Mouse (Mus musculus) layer of hippocampus, adult 8-10 months (tissue): Measurements from ENCODE around the gene Cmtm1. TPM values are rescaled to one million over a fixed set of nuclear protein-coding genes. Genes with fewer than 3 reads are reported as not detected.
"Not testable (repeated sequence)": the region's sequence is repeated elsewhere in the genome, so short reads cannot be mapped to it uniquely, and the experiment has no call there.

Source experiments
- DNase-seq, 2 experiments: peaks; one replicate each; pipeline ENCODE4 v3.0.0; 2022; ENCODE audit warnings: low spot score in 2 of 2
- total RNA-seq, 4 experiments: library from RNA; stranded (reverse); gene quantifications; 2 replicates each; pipeline ENCODE4 v1.2.4; 2022

The Cmtm1 gene
- total RNA-seq, 4 experiments from 2014 or later = not detected

- DNase-seq = not testable (repeated sequence)
Measured at GRCm38 (mm10) chr8:104321267-104321666, 11.3 kb upstream of the Cmtm1 start, which contains the start of gene Gm11020. Gene Gm11020 (plus strand): TSS chr8:104321567.

GRCm38 (mm10) chr8:104313311-104313710 lies 3.4 kb upstream of the Cmtm1 start:
- DNase-seq = no peak

GRCm38 (mm10) chr8:104312023-104312422 lies 2.1 kb upstream of the Cmtm1 start:
- not testable (repeated sequence) for DNase-seq

- not testable (repeated sequence) for DNase-seq
Measured at GRCm38 (mm10) chr8:104308341-104308740, 1.6 kb downstream of the Cmtm1 start.

- no peak for DNase-seq
Measured at GRCm38 (mm10) chr8:104304962-104305361, 5.0 kb downstream of the Cmtm1 start.

GRCm38 (mm10) chr8:104302536-104302935 lies 7.4 kb downstream of the Cmtm1 start:
- not testable (repeated sequence) for DNase-seq

- peak; percentile 7 to 9 for DNase-seq
Measured at GRCm38 (mm10) chr8:104301577-104301976, 8.4 kb downstream of the Cmtm1 start.

- no peak for DNase-seq
Measured at GRCm38 (mm10) chr8:104294396-104294795, 15.5 kb downstream of the Cmtm1 start.

GRCm38 (mm10) chr8:104293081-104293480 lies 16.9 kb downstream of the Cmtm1 start, which contains the start of gene Cmtm2a:
Gene Cmtm2a (minus strand): TSS chr8:104293181.
- not testable (repeated sequence) for DNase-seq

- no peak for DNase-seq
Measured at GRCm38 (mm10) chr8:104268937-104269440, 41.0 kb downstream of the Cmtm1 start.

- no peak for DNase-seq
Measured at GRCm38 (mm10) chr8:104268368-104268767, 41.6 kb downstream of the Cmtm1 start.

GRCm38 (mm10) chr8:104264271-104264935 lies 45.5 kb downstream of the Cmtm1 start:
- not testable (repeated sequence) for DNase-seq

- not testable (repeated sequence) for DNase-seq
Measured at GRCm38 (mm10) chr8:104261802-104262201, 48.1 kb downstream of the Cmtm1 start.

- no peak for DNase-seq
Measured at GRCm38 (mm10) chr8:104253016-104253415, 56.9 kb downstream of the Cmtm1 start.

- DNase-seq = no peak
Measured at GRCm38 (mm10) chr8:104251461-104251860, 58.5 kb downstream of the Cmtm1 start.

- peak; percentile 49 to 71 for DNase-seq
Measured at GRCm38 (mm10) chr8:104250439-104251367, 59.2 kb downstream of the Cmtm1 start, which contains the start of gene Cklf. Gene Cklf (plus strand): TSS chr8:104250861.

GRCm38 (mm10) chr8:104249442-104249996 lies 60.4 kb downstream of the Cmtm1 start:
- DNase-seq = no peak

GRCm38 (mm10) chr8:104248276-104248675 lies 61.7 kb downstream of the Cmtm1 start, which contains the start of gene Tk2:
Gene Tk2 (minus strand): TSS chr8:104248558.
- peak; percentile 60 to 70 for DNase-seq

GRCm38 (mm10) chr8:104247908-104248275 lies 62.1 kb downstream of the Cmtm1 start:
- peak in 1 of 2 experiments; percentile 14 for DNase-seq

- DNase-seq = no peak
Measured at GRCm38 (mm10) chr8:104247054-104247907, 62.7 kb downstream of the Cmtm1 start.
